29 mouse cellular contexts compared by ENCODE assay signal in genomic region chrX:60182611-60183010, GRCm38 (mm10). TPM values are rescaled to one million over a fixed set of nuclear protein-coding genes. Genes with fewer than 3 reads are reported as not detected.
"Had no signal": no experiment of that assay in that cellular context is flagged by ENCODE, and none has a peak within 500 bp of the region (broad histone marks: within the 10 kb centered on the region; RNA-seq: fewer than 3 reads in every experiment).

No protein-coding gene starts in this region.

- H3K9ac ChIP-seq: embryonic facial prominence, embryonic 12.5 days; embryonic facial prominence, embryonic 13.5 days; embryonic facial prominence, embryonic 15.5 days; forebrain, embryonic 12.5 days; forebrain, embryonic 13.5 days; forebrain, embryonic 15.5 days; forebrain, postnatal 0 days had no signal

- ATAC-seq: forebrain, embryonic 13.5 days; forebrain, embryonic 14.5 days; forebrain, embryonic 15.5 days; forebrain, embryonic 16.5 days; forebrain, postnatal 0 days had no signal

- H3K4me1 ChIP-seq: embryonic facial prominence, embryonic 12.5 days; embryonic facial prominence, embryonic 13.5 days; embryonic facial prominence, embryonic 15.5 days; forebrain, embryonic 13.5 days had no signal

- H3K27me3 ChIP-seq: forebrain, embryonic 15.5 days had no signal

- H3K4me2 ChIP-seq: embryonic facial prominence, embryonic 12.5 days; embryonic facial prominence, embryonic 13.5 days; embryonic facial prominence, embryonic 15.5 days; forebrain, embryonic 12.5 days; forebrain, embryonic 13.5 days; forebrain, embryonic 15.5 days had no signal

- DNase-seq: cerebellum, adult 9-11 months; cerebellum, postnatal 10 days; cerebellum, postnatal 14 days; cerebellum, postnatal 25 days; cerebellum, postnatal 36 days; embryo, embryonic 11 days; forebrain, postnatal 0 days; gastrocnemius, adult 2 months; gastrocnemius, postnatal 10 days; gastrocnemius, postnatal 14 days; gastrocnemius, postnatal 25 days; gastrocnemius, postnatal 36 days; heart, adult 11 months; heart, adult 18-20 months; heart, adult 2 months had no signal

- H3K36me3 ChIP-seq: embryonic facial prominence, embryonic 10.5 days; embryonic facial prominence, embryonic 12.5 days; embryonic facial prominence, embryonic 13.5 days; embryonic facial prominence, embryonic 15.5 days; forebrain, embryonic 10.5 days; forebrain, embryonic 12.5 days; forebrain, embryonic 15.5 days had no signal

- H3K9me3 ChIP-seq: embryonic facial prominence, embryonic 10.5 days; embryonic facial prominence, embryonic 12.5 days; embryonic facial prominence, embryonic 13.5 days; embryonic facial prominence, embryonic 15.5 days; forebrain, embryonic 10.5 days; forebrain, embryonic 12.5 days; forebrain, embryonic 13.5 days; forebrain, embryonic 15.5 days had no signal

- H3K27ac ChIP-seq: embryonic facial prominence, embryonic 10.5 days; embryonic facial prominence, embryonic 12.5 days; embryonic facial prominence, embryonic 13.5 days; embryonic facial prominence, embryonic 15.5 days; forebrain, embryonic 10.5 days; forebrain, embryonic 12.5 days; forebrain, embryonic 13.5 days; forebrain, embryonic 15.5 days; gastrocnemius, adult 2 months; heart, adult 2 months had no signal

- H3K4me3 ChIP-seq: embryonic facial prominence, embryonic 10.5 days; embryonic facial prominence, embryonic 12.5 days; embryonic facial prominence, embryonic 13.5 days; embryonic facial prominence, embryonic 15.5 days; erythroblast, embryonic 14.5 days; forebrain, embryonic 10.5 days; forebrain, embryonic 12.5 days; forebrain, embryonic 13.5 days; forebrain, embryonic 15.5 days; gastrocnemius, adult 2 months; heart, adult 2 months had no signal

RNA-seq across cellular contexts. Expression of gene Mcf2, which starts 3.7 kb away (rescaled TPM):
- total RNA-seq: gastrocnemius, adult 18-20 months; gastrocnemius, adult 2 months; gastrocnemius, adult 8-10 months; gastrocnemius, postnatal 14 days; gastrocnemius, postnatal 25 days; gastrocnemius, postnatal 36 days; gastrocnemius, postnatal 4 days; heart, adult 18-20 months; heart, adult 2 months had no signal
- polyA plus RNA-seq: erythroblast, embryonic 14.5 days; heart, adult 2 months had no signal
